Mouse (Mus musculus) MEL (cell line): Measurements from ENCODE around the gene Grcc10. TPM values are rescaled to one million over a fixed set of nuclear protein-coding genes. Genes with fewer than 3 reads are reported as not detected.

ENCODE experiments used
- DNase-seq: peaks from one replicate; pipeline ENCODE4 v3.0.0; 2011; ENCODE audit warnings: low read depth, low spot score
- H3K27ac ChIP-seq: 2 replicates; pipeline ENCODE4 v1.5.1; 2012; ENCODE audit warnings: low read depth, mild to moderate bottlenecking, control low read depth, low read length, moderate library complexity; ENCODE audit not compliant: control insufficient read depth
- H3K27me3 ChIP-seq, 2 experiments: fragments of 150-350 bp in 1 of 2; sonication (generic) in 1 of 2; 2 replicates each; pipeline ENCODE4 v1.6.1; 2012; ENCODE audit warnings: low read length in 2 of 2, mild to moderate bottlenecking in 2 of 2, improper control_type of control experiment in 1 of 2, moderate library complexity in 1 of 2; ENCODE audit not compliant: insufficient read depth in 2 of 2, control insufficient read depth in 1 of 2
- H3K36me3 ChIP-seq, 2 experiments: 2 replicates each; pipeline ENCODE4 v1.6.1; 2012 to 2014; ENCODE audit warnings: low read length in 2 of 2, improper control_type of control experiment in 1 of 2, inconsistent platforms in 1 of 2, mild to moderate bottlenecking in 1 of 2; ENCODE audit not compliant: insufficient read depth in 2 of 2, control insufficient read depth in 1 of 2
- H3K4me1 ChIP-seq, 2 experiments: fragments of 150-350 bp in 1 of 2; sonication (generic) in 1 of 2; 2 replicates each; pipeline ENCODE4 v1.6.1; 2012; ENCODE audit warnings: low read length in 2 of 2, improper control_type of control experiment in 1 of 2, mild to moderate bottlenecking in 1 of 2; ENCODE audit not compliant: insufficient read depth in 2 of 2, control insufficient read depth in 1 of 2
- H3K4me3 ChIP-seq, 2 experiments: fragments of 150-350 bp in 1 of 2; sonication (generic) in 1 of 2; 2 replicates each; pipeline ENCODE4 v1.5.1; 2012; ENCODE audit warnings: low read depth in 2 of 2, low read length in 2 of 2, mild to moderate bottlenecking in 2 of 2, moderate library complexity in 2 of 2, control low read depth in 1 of 2, improper control_type of control experiment in 1 of 2; ENCODE audit not compliant: control insufficient read depth in 1 of 2, insufficient read depth in 1 of 2
- H3K79me2 ChIP-seq: 2 replicates; pipeline ENCODE4 v1.6.1; 2012; ENCODE audit warnings: mild to moderate bottlenecking, low read length, moderate library complexity; ENCODE audit not compliant: control insufficient read depth, poor library complexity, insufficient read depth
- H3K9ac ChIP-seq: 2 replicates; pipeline ENCODE4 v1.6.1; 2012; ENCODE audit warnings: low read depth, mild to moderate bottlenecking, control low read depth, low read length, moderate library complexity; ENCODE audit not compliant: control insufficient read depth, poor library complexity, severe bottlenecking
- H3K9me3 ChIP-seq: fragments of 150-350 bp; sonication (generic); replicated peaks from 2 replicates; pipeline ENCODE4 v1.6.1; 2012; ENCODE audit warnings: mild to moderate bottlenecking, low read length, improper control_type of control experiment, moderate library complexity; ENCODE audit not compliant: insufficient read depth
- BHLHE40 ChIP-seq: IDR thresholded peaks from 2 replicates; pipeline ENCODE4 v1.6.1; 2012; ENCODE audit warnings: low read depth, mild to moderate bottlenecking, inconsistent platforms, low read length, improper control_type of control experiment, borderline replicate concordance
- CHD1 ChIP-seq: IDR thresholded peaks from 2 replicates; pipeline ENCODE4 v1.6.1; 2012; ENCODE audit warnings: low read depth, mild to moderate bottlenecking, inconsistent platforms, low read length, improper control_type of control experiment
- CHD2 ChIP-seq: IDR thresholded peaks from 2 replicates; pipeline ENCODE4 v1.6.1; 2011; ENCODE audit warnings: low read length, improper control_type of control experiment
- CTCF ChIP-seq, 3 experiments: IDR thresholded peaks in 2 of 3; conservative IDR thresholded peaks in 1 of 3; 2 replicates each; pipeline ENCODE4 v1.5.1; 2011 to 2012; ENCODE audit warnings: low read length in 3 of 3, low read depth in 2 of 3, mild to moderate bottlenecking in 2 of 3, improper control_type of control experiment in 1 of 3, inconsistent platforms in 1 of 3, mixed read lengths in 1 of 3, moderate library complexity in 1 of 3; ENCODE audit not compliant: control insufficient read depth in 1 of 3, insufficient read depth in 1 of 3, poor library complexity in 1 of 3, severe bottlenecking in 1 of 3
- E2F4 ChIP-seq: IDR thresholded peaks from 2 replicates; pipeline ENCODE4 v1.6.1; 2011; ENCODE audit warnings: low read depth, low read length, improper control_type of control experiment, borderline replicate concordance
- ELF1 ChIP-seq: IDR thresholded peaks from 2 replicates; pipeline ENCODE4 v1.6.1; 2014; ENCODE audit warnings: low read depth, mild to moderate bottlenecking, inconsistent platforms, low read length, improper control_type of control experiment, moderate library complexity
- EP300 ChIP-seq, 2 experiments: IDR thresholded peaks; 2 replicates each; pipeline ENCODE4 v1.6.1; 2011; ENCODE audit warnings: improper control_type of control experiment in 2 of 2, low read length in 2 of 2, low read depth in 1 of 2, mild to moderate bottlenecking in 1 of 2
- ETS1 ChIP-seq: IDR thresholded peaks from 2 replicates; pipeline ENCODE4 v1.6.1; 2012; ENCODE audit warnings: low read depth, mild to moderate bottlenecking, inconsistent platforms, low read length, improper control_type of control experiment, moderate library complexity
- GABPA ChIP-seq: IDR thresholded peaks from 2 replicates; pipeline ENCODE4 v1.6.1; 2012; ENCODE audit warnings: low read depth, mild to moderate bottlenecking, inconsistent platforms, low read length, improper control_type of control experiment, moderate library complexity
- GATA1 ChIP-seq: IDR thresholded peaks from 2 replicates; pipeline ENCODE4 v1.6.1; 2011; ENCODE audit warnings: low read depth, low read length, improper control_type of control experiment
- JUND ChIP-seq: IDR thresholded peaks from 2 replicates; pipeline ENCODE4 v1.6.1; 2011; ENCODE audit warnings: low read depth, mild to moderate bottlenecking, improper control_type of control experiment, low read length
- KAT2A ChIP-seq: conservative IDR thresholded peaks from 2 replicates; pipeline ENCODE4 v1.6.1; 2012; ENCODE audit warnings: low read depth, low read length, improper control_type of control experiment, inconsistent platforms
- MAFK ChIP-seq: IDR thresholded peaks from 2 replicates; pipeline ENCODE4 v1.6.1; 2011; ENCODE audit warnings: low read depth, mild to moderate bottlenecking, low read length, improper control_type of control experiment, borderline replicate concordance
- MAZ ChIP-seq: IDR thresholded peaks from 2 replicates; pipeline ENCODE4 v1.6.1; 2012; ENCODE audit warnings: low read depth, mild to moderate bottlenecking, inconsistent platforms, low read length, improper control_type of control experiment
- MEF2A ChIP-seq: IDR thresholded peaks from 2 replicates; pipeline ENCODE4 v1.6.1; 2014; ENCODE audit warnings: low read depth, mild to moderate bottlenecking, inconsistent platforms, low read length, improper control_type of control experiment; ENCODE audit not compliant: poor library complexity, insufficient replicate concordance, severe bottlenecking; ENCODE audit errors: extremely low read depth
- MXI1 ChIP-seq: IDR thresholded peaks from 2 replicates; pipeline ENCODE4 v1.6.1; 2011; ENCODE audit warnings: mild to moderate bottlenecking, low read depth, low read length, improper control_type of control experiment
- MYB ChIP-seq: IDR thresholded peaks from 2 replicates; pipeline ENCODE4 v1.6.1; 2011; ENCODE audit warnings: mild to moderate bottlenecking, low read depth, low read length, improper control_type of control experiment
- MYC ChIP-seq: IDR thresholded peaks from 2 replicates; pipeline ENCODE4 v1.6.1; 2011; ENCODE audit warnings: low read depth, mild to moderate bottlenecking, low read length, improper control_type of control experiment, moderate library complexity
- NELFE ChIP-seq: IDR thresholded peaks from 2 replicates; pipeline ENCODE4 v1.6.1; 2011; ENCODE audit warnings: low read depth, low read length, improper control_type of control experiment
- NRF1 ChIP-seq: IDR thresholded peaks from 2 replicates; pipeline ENCODE4 v1.6.1; 2014; ENCODE audit warnings: low read depth, mild to moderate bottlenecking, inconsistent platforms, low read length, improper control_type of control experiment, moderate library complexity; ENCODE audit not compliant: poor library complexity, insufficient read depth, severe bottlenecking
- POLR2AphosphoS2 ChIP-seq: IDR thresholded peaks from 2 replicates; pipeline ENCODE4 v1.6.1; 2011; ENCODE audit warnings: low read length, improper control_type of control experiment
- POLR2AphosphoS5 ChIP-seq: IDR thresholded peaks from 2 replicates; pipeline ENCODE4 v1.6.1; 2012; ENCODE audit warnings: low read depth, borderline replicate concordance, mild to moderate bottlenecking, inconsistent platforms, low read length, moderate library complexity, mixed read lengths
- RAD21 ChIP-seq: IDR thresholded peaks from 2 replicates; pipeline ENCODE4 v1.6.1; 2011; ENCODE audit warnings: mild to moderate bottlenecking, low read depth, low read length, improper control_type of control experiment
- RCOR1 ChIP-seq: IDR thresholded peaks from 2 replicates; pipeline ENCODE4 v1.6.1; 2012; ENCODE audit warnings: low read depth, mild to moderate bottlenecking, inconsistent platforms, low read length, improper control_type of control experiment
- SIN3A ChIP-seq: IDR thresholded peaks from 2 replicates; pipeline ENCODE4 v1.6.1; 2012; ENCODE audit warnings: low read length, improper control_type of control experiment, inconsistent platforms
- SMC3 ChIP-seq: IDR thresholded peaks from 2 replicates; pipeline ENCODE4 v1.6.1; 2011; ENCODE audit warnings: low read depth, low read length, improper control_type of control experiment
- TCF12 ChIP-seq: IDR thresholded peaks from 2 replicates; pipeline ENCODE4 v1.6.1; 2014; ENCODE audit warnings: low read depth, mild to moderate bottlenecking, inconsistent platforms, low read length, improper control_type of control experiment, moderate library complexity
- UBTF ChIP-seq: IDR thresholded peaks from 2 replicates; pipeline ENCODE4 v1.6.1; 2012; ENCODE audit warnings: low read depth, mild to moderate bottlenecking, inconsistent platforms, low read length, improper control_type of control experiment, moderate library complexity, borderline replicate concordance; ENCODE audit not compliant: insufficient read depth
- USF1 ChIP-seq: IDR thresholded peaks from 2 replicates; pipeline ENCODE4 v1.6.1; 2014; ENCODE audit warnings: low read depth, mild to moderate bottlenecking, inconsistent platforms, low read length, improper control_type of control experiment, moderate library complexity
- USF2 ChIP-seq, 2 experiments: IDR thresholded peaks; 2 replicates each; pipeline ENCODE4 v1.6.1; 2011 to 2012; ENCODE audit warnings: improper control_type of control experiment in 2 of 2, low read length in 2 of 2, borderline replicate concordance in 1 of 2, inconsistent platforms in 1 of 2, low read depth in 1 of 2, mild to moderate bottlenecking in 1 of 2; ENCODE audit not compliant: insufficient read depth in 1 of 2
- ZC3H11A ChIP-seq: IDR thresholded peaks from 2 replicates; pipeline ENCODE4 v1.6.1; 2012; ENCODE audit warnings: low read depth, mild to moderate bottlenecking, inconsistent platforms, low read length, improper control_type of control experiment
- ZKSCAN1 ChIP-seq: IDR thresholded peaks from 2 replicates; pipeline ENCODE4 v1.6.1; 2012; ENCODE audit warnings: low read depth, mild to moderate bottlenecking, inconsistent platforms, low read length, improper control_type of control experiment, moderate library complexity
- ZMIZ1 ChIP-seq: IDR thresholded peaks from 2 replicates; pipeline ENCODE4 v1.6.1; 2012; ENCODE audit warnings: low read depth, mild to moderate bottlenecking, inconsistent platforms, low read length, improper control_type of control experiment, moderate library complexity
- ZNF384 ChIP-seq: IDR thresholded peaks from 2 replicates; pipeline ENCODE4 v1.6.1; 2012; ENCODE audit warnings: low read depth, mild to moderate bottlenecking, inconsistent platforms, low read length, improper control_type of control experiment
- polyA plus RNA-seq, 2 experiments: library from polyadenylated mRNA; stranded (reverse) in 1 of 2; unstranded in 1 of 2; fragments of >175 nt in 1 of 2; fragments of >200 nt in 1 of 2; gene quantifications; 2 replicates each; pipeline versions ENCODE4 v1.2.1 to v1.2.4; 2012; ENCODE audit warnings: low replicate concordance in 2 of 2, low read depth in 1 of 2; ENCODE audit not compliant: insufficient read length in 2 of 2, insufficient read depth in 1 of 2, missing spikeins in 1 of 2
- total RNA-seq: library from RNA; depleted of rRNA; stranded (reverse); fragments of 300-350 nt; gene quantifications from 2 replicates; pipeline ENCODE4 v1.2.3, GENCODE M21; 2012

Gene Grcc10
- total and polyA plus RNA-seq, 3 experiments: 57.4 to 62.9 TPM; not detected in 1

DNA sequence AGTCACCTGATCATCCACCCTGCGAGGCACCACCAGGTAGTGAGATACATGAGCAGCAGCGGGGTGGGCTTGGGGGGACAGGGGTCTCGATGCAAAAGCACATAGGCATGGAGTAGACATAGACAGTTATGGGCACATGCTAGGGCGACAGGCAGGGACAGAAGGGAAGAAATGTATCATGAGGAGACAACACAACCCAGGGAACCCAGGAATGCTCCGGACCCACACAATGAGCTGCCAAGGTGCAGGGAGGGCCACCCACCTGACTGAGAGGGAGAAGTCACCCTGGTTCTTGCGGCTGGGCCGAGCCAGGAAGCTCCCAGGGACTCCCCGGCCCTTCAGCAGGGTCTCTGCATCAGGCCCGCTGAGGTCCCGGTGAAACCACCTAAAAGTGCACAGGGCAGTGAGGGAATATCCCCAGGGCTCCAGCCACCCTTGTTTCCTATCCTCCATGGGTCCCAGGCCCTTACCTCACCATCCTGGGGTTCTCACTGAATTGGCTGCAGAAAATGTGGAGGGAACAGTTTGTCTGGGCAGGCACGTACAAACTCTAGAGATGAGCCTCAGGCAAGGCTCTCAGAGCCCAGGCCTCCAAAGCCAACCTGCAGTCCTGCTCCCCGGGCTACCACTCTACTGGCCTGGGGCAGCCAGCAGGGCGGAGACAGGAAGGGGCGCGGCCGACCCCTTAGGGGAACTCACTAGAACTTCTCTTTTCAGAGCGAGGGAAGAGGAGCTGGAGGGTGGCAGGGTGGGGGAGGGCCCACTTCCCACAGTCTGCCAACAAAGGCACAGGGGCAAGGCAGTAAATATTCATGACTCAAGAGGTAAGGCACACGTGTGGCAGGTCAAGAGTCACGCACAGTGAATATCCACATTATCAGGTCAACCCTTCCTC lies 8.5 kb downstream of the Grcc10 start:
- peaks cover 0 to 27% of the 10 kb centered on the region in 2 experiments; a peak in 2 of 4 replicates for H3K36me3 ChIP-seq
- peak overlapping the region; percentile 88 for H3K27ac ChIP-seq
- H3K79me2 ChIP-seq: peaks cover 16% of the 10 kb centered on the region
- no peaks in the 10 kb centered on the region for H3K9me3 ChIP-seq
- DNase-seq: peak; percentile 92
- peak overlapping the region; percentile 94 for H3K9ac ChIP-seq
- H3K27me3 ChIP-seq: no peaks in the 10 kb centered on the region
- peaks cover 14 to 30% of the 10 kb centered on the region in 2 experiments for H3K4me1 ChIP-seq
- peak overlapping the region; percentile 81 to 84 for H3K4me3 ChIP-seq
- TF ChIP-seq E2F4 (no peak), ELF1 (peak; percentile 63; the same call in 1 of the 2 replicates), ZC3H11A (no peak), USF2 (IDR thresholded peaks at IDR 0.05; ENCODE audit: borderline replicate concordance in 1 of 2, insufficient read depth in 1 of 2, low read depth in 1 of 2, low read length in 2 of 2) (no peak), NELFE (peak; percentile 88), CHD2 (peak; percentile 42), UBTF (no peak), MEF2A (no peak), RCOR1 (peak; percentile 55), GABPA (no peak), ETS1 (peak; percentile 72; the same call in 1 of the 2 replicates), POLR2AphosphoS2 (peak; percentile 86), BHLHE40 (peak; percentile 72), GATA1 (no peak), CTCF (IDR thresholded peaks at IDR 0.05 in 2 of 3, conservative IDR thresholded peaks at IDR 0.05 in 1 of 3; ENCODE audit: control insufficient read depth in 1 of 3, insufficient read depth in 1 of 3, low read depth in 2 of 3, low read length in 3 of 3, poor library complexity in 1 of 3, severe bottlenecking in 1 of 3) (no peak), ZNF384 (no peak), RAD21 (no peak), POLR2AphosphoS5 (0 out of 2 replicates have a peak, but pooled peaks have one; percentile 73), CHD1 (peak; percentile 50; the same call in 1 of the 2 replicates), EP300 (IDR thresholded peaks at IDR 0.05; ENCODE audit: low read depth in 1 of 2, low read length in 2 of 2) (peak; percentile 64 to 68), MAFK (no peak), USF1 (peak; percentile 42; the same call in 1 of the 2 replicates), MXI1 (peak; percentile 78), TCF12 (peak; percentile 75), ZMIZ1 (peak; percentile 90), KAT2A (0 out of 2 replicates have a peak, but pooled peaks have one; percentile 21), MYB (0 out of 2 replicates have a peak, but pooled peaks have one; percentile 34), JUND (no peak), MYC (peak; percentile 73), SMC3 (0 out of 2 replicates have a peak, but pooled peaks have one; percentile 20), ZKSCAN1 (0 out of 2 replicates have a peak, but pooled peaks have one; percentile 6), SIN3A (peak; percentile 84), MAZ (peak; percentile 95), NRF1 (no peak)
